Mouse (Mus musculus) kidney, embryonic 14.5 days (tissue): ENCODE measurements around the gene Gm16253. TPM values are rescaled to one million over a fixed set of nuclear protein-coding genes. Genes with fewer than 3 reads are reported as not detected.

Experiments used
- ATAC-seq: fragments of 200-750 bp; cut with Nextera tagmentation; 2 replicates; pipeline ENCODE4 v1.8.0; 2017; ENCODE audit warnings: moderate number of reproducible peaks, mild to moderate bottlenecking, moderate TSS enrichment, moderate library complexity; ENCODE audit not compliant: low FRiP score, low TSS enrichment
- H3K27ac ChIP-seq: fragments of 300-500 bp; sonication (generic); 2 replicates; pipeline ENCODE4 v1.5.1; 2014; ENCODE audit warnings: low read depth, mild to moderate bottlenecking, low read length, moderate library complexity, mixed read lengths
- H3K27me3 ChIP-seq: fragments of 300-500 bp; sonication (generic); 2 replicates; pipeline ENCODE4 v1.6.1; 2014; ENCODE audit warnings: mild to moderate bottlenecking, low read length; ENCODE audit not compliant: control insufficient read depth, insufficient read depth
- H3K36me3 ChIP-seq: fragments of 300-500 bp; sonication (generic); 2 replicates; pipeline ENCODE4 v1.6.1; 2014; ENCODE audit warnings: low read length, mixed read lengths; ENCODE audit not compliant: control insufficient read depth, insufficient read depth
- H3K4me1 ChIP-seq: fragments of 300-500 bp; sonication (generic); 2 replicates; pipeline ENCODE4 v1.6.1; 2014; ENCODE audit warnings: low read length, mixed read lengths; ENCODE audit not compliant: control insufficient read depth, insufficient read depth
- H3K4me2 ChIP-seq: fragments of 300-500 bp; sonication (generic); replicated peaks from 2 replicates; pipeline ENCODE4 v1.6.1; 2014; ENCODE audit warnings: low read depth, mild to moderate bottlenecking, low read length
- H3K4me3 ChIP-seq: fragments of 300-500 bp; sonication (generic); 2 replicates; pipeline ENCODE4 v1.5.1; 2014; ENCODE audit warnings: mild to moderate bottlenecking, low read length
- H3K9ac ChIP-seq: fragments of 300-500 bp; sonication (generic); 2 replicates; pipeline ENCODE4 v1.6.1; 2014; ENCODE audit warnings: low read depth, mild to moderate bottlenecking, low read length, moderate library complexity
- H3K9me3 ChIP-seq: fragments of 300-500 bp; sonication (generic); 2 replicates; pipeline ENCODE4 v1.6.1; 2016; ENCODE audit warnings: low read length; ENCODE audit not compliant: control insufficient read depth
- WGBS: fragments of 180-500 bp; shearing (Covaris S2); extraction: QIAGEN DNeasy Blood & Tissue Kit; methylation state at CpG from one replicate; pipeline ENCODE4 v1.1.7; 2014; 5-methylcytosine and 5-hydroxymethylcytosine counted together
- polyA plus RNA-seq: library from polyadenylated mRNA; unstranded; fragments of >200 nt; fragmentation: Nextera tagmentation; extraction: Ambion mirVana; gene quantifications from 2 replicates; pipeline ENCODE4 v1.2.1, GENCODE M21; 2014

Gene Gm16253
- polyA plus RNA-seq, 1 experiment from 2014 or later: 0.72 TPM

- Histone ChIP-seq H3K9me3 (no peaks in the 10 kb centered on the region), H3K36me3 (peaks cover 37% of the 10 kb centered on the region), H3K4me3 (no peak overlapping the region), H3K4me1 (no peaks in the 10 kb centered on the region), H3K27ac (no peak overlapping the region), H3K4me2 (no peak overlapping the region), H3K27me3 (no peaks in the 10 kb centered on the region), H3K9ac (no peak overlapping the region)
- ATAC-seq: no peak
- 97% methylated on average over 3 of the region's 3 CpGs for WGBS
Measured at GRCm38 (mm10) chr3:96617941-96618340, 41.2 kb downstream of the Gm16253 start.

- no peak for ATAC-seq
- no peak overlapping the region for H3K9ac ChIP-seq
- H3K4me3 ChIP-seq: no peak overlapping the region
- peaks cover 27% of the 10 kb centered on the region for H3K36me3 ChIP-seq
- no peak overlapping the region for H3K4me2 ChIP-seq
- no peaks in the 10 kb centered on the region for H3K9me3 ChIP-seq
- H3K4me1 ChIP-seq: no peaks in the 10 kb centered on the region
- 94% methylated on average over 4 of the region's 4 CpGs for WGBS
- H3K27ac ChIP-seq: no peak overlapping the region
- H3K27me3 ChIP-seq: no peaks in the 10 kb centered on the region
Measured at GRCm38 (mm10) chr3:96623201-96623600, 46.4 kb downstream of the Gm16253 start.

GRCm38 (mm10) chr3:96629729-96630600 is 53.2 kb downstream of the Gm16253 start, which contains the start of gene Rbm8a:
Gene Rbm8a, plus strand, starts transcription at chr3:96629933.
- Histone ChIP-seq H3K9ac (peak within 1 kb of the TSS; percentile 77), H3K4me2 (peak within 1 kb of the TSS; percentile 79), H3K36me3 (peaks cover 27% of the 10 kb centered on the region), H3K27me3 (no peaks in the 10 kb centered on the region), H3K4me3 (peak within 1 kb of the TSS; percentile 78), H3K9me3 (no peaks in the 10 kb centered on the region), H3K27ac (peak within 1 kb of the TSS; percentile 71), H3K4me1 (peaks cover 11% of the 10 kb centered on the region; the same call in 1 of the 2 replicates)
- WGBS: 1% methylated on average over 48 of the region's 48 CpGs
- peak; percentile 93 for ATAC-seq

Other genes with a start within 250 kb of the Gm16253 start
- 0.20 TPM in 1 of 2 replicates, not detected in the other for gene BC107364, start 124.7 kb upstream of the Gm16253 start, polyA plus RNA-seq
- 0.20 and 0.30 TPM in 2 replicates for gene Hfe2, start 51.8 kb upstream of the Gm16253 start, polyA plus RNA-seq
- 91.1 and 148 TPM in 2 replicates for gene Txnip, start 19.0 kb upstream of the Gm16253 start, polyA plus RNA-seq
- gene Polr3gl, start 17.2 kb downstream of the Gm16253 start, polyA plus RNA-seq: 18.0 and 22.3 TPM in 2 replicates
- gene Ankrd34a, start 19.7 kb downstream of the Gm16253 start, polyA plus RNA-seq: 1.8 and 2.4 TPM in 2 replicates
- 5.8 and 7.0 TPM in 2 replicates for gene Lix1l, start 24.2 kb downstream of the Gm16253 start, polyA plus RNA-seq
- gene Rbm8a, start 52.9 kb downstream of the Gm16253 start, polyA plus RNA-seq: 167 and 236 TPM in 2 replicates
- 55.8 and 59.6 TPM in 2 replicates for gene Pex11b, start 58.4 kb downstream of the Gm16253 start, polyA plus RNA-seq
- gene Gm42957, start 58.5 kb downstream of the Gm16253 start, polyA plus RNA-seq: not detected in 2 replicates
- gene Itga10, start 68.6 kb downstream of the Gm16253 start, polyA plus RNA-seq: 0.73 and 1.1 TPM in 2 replicates
- 0.33 and 0.37 TPM in 2 replicates for gene Ankrd35, start 93.1 kb downstream of the Gm16253 start, polyA plus RNA-seq
- 36.5 and 55.7 TPM in 2 replicates for gene Pias3, start 119.4 kb downstream of the Gm16253 start, polyA plus RNA-seq
- 10.4 and 10.8 TPM in 2 replicates for gene Nudt17, start 131.6 kb downstream of the Gm16253 start, polyA plus RNA-seq
- 30.3 and 38.5 TPM in 2 replicates for gene Polr3c, start 150.6 kb downstream of the Gm16253 start, polyA plus RNA-seq
- gene Rnf115, start 150.7 kb downstream of the Gm16253 start, polyA plus RNA-seq: 49.6 and 72.1 TPM in 2 replicates